Mouse (Mus musculus) monocyte, adult 2 months (primary cell): ENCODE results near the gene Rhob.

Experiments used
- DNase-seq, 2 experiments: peaks; one replicate each; pipeline ENCODE4 v3.0.0; 2022; ENCODE audit warnings: low spot score in 2 of 2, low read depth in 1 of 2

Gene Rhob

GRCm38 (mm10) chr12:8499871-8500596, at the start of gene Rhob:
Rhob (minus strand) TSS chr12:8500009.
- DNase-seq, result peak; percentile 92 to 94

- DNase-seq, result peak; percentile 22 to 42
These were observed 47.5 kb upstream of the Rhob start for GRCm38 (mm10) chr12:8547357-8547756.

- DNase-seq, result no peak
These were observed 47.0 kb upstream of the Rhob start for GRCm38 (mm10) chr12:8546801-8547200.

GRCm38 (mm10) chr12:8545066-8545610, 45.3 kb upstream of the Rhob start:
- DNase-seq, result no peak

- DNase-seq, result no peak
These were observed 42.6 kb upstream of the Rhob start for GRCm38 (mm10) chr12:8542371-8542770.

GRCm38 (mm10) chr12:8539471-8539870, 39.7 kb upstream of the Rhob start:
- no peak for DNase-seq

GRCm38 (mm10) chr12:8537291-8537690, 37.5 kb upstream of the Rhob start:
- no peak for DNase-seq

GRCm38 (mm10) chr12:8536221-8536965, 36.6 kb upstream of the Rhob start:
- DNase-seq, result no peak

- DNase-seq, result no peak
These were observed 35.8 kb upstream of the Rhob start for GRCm38 (mm10) chr12:8535596-8535995.

- DNase-seq, result no peak
These were observed 35.1 kb upstream of the Rhob start for GRCm38 (mm10) chr12:8534915-8535314.

- no peak for DNase-seq
These were observed 28.0 kb upstream of the Rhob start for GRCm38 (mm10) chr12:8527770-8528169.

- no peak for DNase-seq
These were observed 27.4 kb upstream of the Rhob start for GRCm38 (mm10) chr12:8527175-8527574.

- DNase-seq, result no peak
These were observed 24.3 kb upstream of the Rhob start for GRCm38 (mm10) chr12:8524062-8524461.

- DNase-seq, result no peak
These were observed 22.9 kb upstream of the Rhob start for GRCm38 (mm10) chr12:8522711-8523110.

- DNase-seq, result peak; percentile 83 to 86
These were observed 21.7 kb upstream of the Rhob start for GRCm38 (mm10) chr12:8521375-8522047.

GRCm38 (mm10) chr12:8519431-8520160, 19.8 kb upstream of the Rhob start:
- peak in 1 of 2 experiments; percentile 35 for DNase-seq

- no peak for DNase-seq
These were observed 11.5 kb upstream of the Rhob start for GRCm38 (mm10) chr12:8511037-8511882.

- no peak for DNase-seq
These were observed 10.6 kb upstream of the Rhob start for GRCm38 (mm10) chr12:8510317-8510988.

GRCm38 (mm10) chr12:8509693-8510092, 9.9 kb upstream of the Rhob start:
- peak in 1 of 2 experiments; percentile 27 for DNase-seq
